Mouse (Mus musculus): ENCODE measurements around the gene Nhlh1. TPM values are rescaled to one million over a fixed set of nuclear protein-coding genes. Genes with fewer than 3 reads are reported as not detected.

Nhlh1 gene
- not detected in 2 replicates for total RNA-seq (2021)
- long read RNA-seq, experiment 1: 0 reads
- long read RNA-seq, experiment 2: 0 reads

DNA sequence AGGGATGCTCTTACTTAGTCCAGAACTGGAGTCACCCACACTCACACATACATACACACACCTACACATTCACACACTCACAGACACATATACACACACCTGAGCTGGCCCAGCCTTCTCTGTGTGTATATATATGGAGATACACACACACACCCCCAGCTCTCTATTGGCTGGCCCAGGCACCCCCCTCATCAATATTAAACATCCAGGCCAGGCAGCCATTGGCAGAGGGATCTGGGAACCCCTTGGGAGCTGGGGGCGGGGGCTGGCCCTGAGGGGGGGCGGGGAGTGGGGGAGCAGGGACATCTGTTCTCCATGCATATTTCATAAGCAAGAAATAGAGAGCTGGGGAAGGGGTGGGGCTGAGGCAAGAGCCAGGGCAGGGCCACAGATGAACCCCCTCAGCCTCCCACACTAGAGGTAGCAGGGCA is at the start of gene Nhlh1:
Gene Nhlh1 (minus strand): TSS at position 83 of the 431 bp plus-strand sequence.
- DNase-seq: no peak

DNA sequence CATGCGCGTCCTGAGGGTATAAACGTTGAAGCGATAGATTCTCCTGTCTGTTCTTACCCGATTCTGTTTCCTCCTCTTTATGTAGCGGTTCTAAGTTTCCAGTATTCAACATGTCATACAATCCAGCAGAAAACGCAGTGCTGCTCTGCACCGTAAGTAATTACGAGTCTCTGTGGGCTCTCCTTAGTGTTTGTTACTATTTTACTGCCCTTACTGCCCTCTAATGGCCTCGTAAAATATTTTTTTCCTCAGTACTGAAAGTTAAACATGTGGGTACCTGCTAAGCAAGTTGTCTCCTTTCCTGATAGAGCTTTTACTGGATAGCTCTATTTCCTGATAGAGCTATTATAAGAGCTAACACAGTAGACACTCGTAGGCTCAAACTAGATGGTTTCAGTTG is 47.7 kb upstream of the Nhlh1 start:
- DNase-seq: no peak

DNA sequence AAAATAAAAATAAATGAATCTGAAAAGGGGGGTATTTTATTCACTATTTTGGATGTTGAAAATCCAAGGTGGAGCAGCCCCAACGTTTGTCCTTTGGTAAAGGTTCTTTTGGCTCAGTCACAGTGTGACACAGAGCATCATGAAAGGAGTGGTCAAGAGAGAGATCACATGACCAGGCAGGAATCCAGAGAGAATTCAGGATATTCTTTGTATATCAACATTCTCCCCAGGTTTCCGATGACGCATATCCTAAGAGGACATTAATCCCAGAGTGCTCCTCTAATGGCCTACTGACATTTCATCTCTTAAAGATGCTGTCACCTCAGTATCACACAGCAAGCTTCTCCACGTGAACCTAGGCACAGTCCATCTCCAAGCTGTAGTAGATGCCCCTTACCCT is 46.2 kb upstream of the Nhlh1 start:
- no peak for DNase-seq

DNA sequence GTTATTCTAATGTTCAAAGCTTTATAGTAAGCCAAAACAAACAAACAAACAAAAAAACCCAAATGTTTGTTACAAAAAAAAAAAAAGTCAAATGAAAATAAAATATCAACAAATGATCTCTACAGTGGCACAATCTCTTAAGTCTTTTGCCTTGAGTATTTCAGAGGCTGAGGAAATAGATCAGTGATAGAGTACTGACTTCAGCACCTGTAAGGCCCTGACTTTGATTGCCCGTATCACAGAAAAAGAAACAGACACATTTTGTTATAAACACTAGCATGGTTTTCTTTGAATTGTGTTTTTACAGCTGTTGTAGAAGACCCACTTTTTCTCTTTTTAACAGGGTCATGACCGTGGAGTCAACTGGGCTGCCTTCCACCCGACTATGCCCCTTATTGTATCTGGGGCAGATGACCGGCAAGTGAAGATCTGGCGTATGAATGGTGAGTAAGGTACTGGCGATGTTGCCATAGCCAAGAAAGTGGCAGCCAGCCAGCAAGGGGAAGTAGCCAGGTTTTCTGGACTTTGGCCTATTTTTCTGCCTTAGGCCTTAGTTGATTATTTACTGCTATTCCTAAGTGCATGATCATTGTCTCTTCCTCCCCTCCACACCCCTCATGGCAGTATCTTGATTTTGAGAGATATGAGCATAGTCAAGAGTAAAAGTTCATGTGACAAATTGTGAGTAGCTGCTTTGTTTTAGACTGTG is 42.1 kb upstream of the Nhlh1 start:
- peak; percentile 61 for DNase-seq

DNA sequence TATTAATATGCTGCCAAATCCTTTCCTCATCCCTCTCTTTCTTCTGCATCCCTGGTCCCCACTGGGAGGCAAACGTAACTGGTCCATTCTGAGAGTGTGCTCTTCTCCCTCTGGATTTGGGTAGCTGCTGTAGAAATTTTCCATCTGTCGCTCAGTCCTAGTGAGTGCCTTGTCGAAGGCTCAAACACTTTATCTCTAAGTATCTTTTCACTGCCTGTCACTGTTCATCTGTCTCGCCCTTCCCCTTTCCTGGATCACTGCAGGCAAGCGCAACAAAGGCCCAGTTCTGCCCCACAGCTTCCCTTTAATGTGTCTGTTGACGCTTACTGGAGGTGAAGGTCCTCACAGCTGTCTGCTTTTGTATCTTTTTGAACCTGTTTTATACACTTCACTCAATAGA is 37.8 kb upstream of the Nhlh1 start:
- DNase-seq: no peak

DNA sequence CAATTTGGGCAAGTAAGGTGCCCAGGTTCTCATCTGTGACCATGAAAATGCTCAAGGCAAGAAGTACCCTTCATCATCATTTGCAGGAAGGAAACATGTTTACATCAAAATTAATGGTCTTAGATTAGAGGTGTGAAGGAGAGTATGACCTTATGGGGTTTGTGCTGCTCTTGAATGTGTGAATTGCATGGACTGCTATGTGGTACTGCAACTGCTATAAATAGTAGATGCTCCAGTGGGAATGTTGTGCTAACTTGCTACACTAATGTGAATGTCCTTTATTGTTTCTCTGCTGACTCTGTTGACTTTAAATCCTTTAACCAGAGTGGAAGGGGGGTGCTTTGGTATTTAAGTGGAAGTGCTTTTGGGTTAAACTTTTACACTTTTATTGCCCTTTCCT is 36.9 kb upstream of the Nhlh1 start:
- DNase-seq: no peak

DNA sequence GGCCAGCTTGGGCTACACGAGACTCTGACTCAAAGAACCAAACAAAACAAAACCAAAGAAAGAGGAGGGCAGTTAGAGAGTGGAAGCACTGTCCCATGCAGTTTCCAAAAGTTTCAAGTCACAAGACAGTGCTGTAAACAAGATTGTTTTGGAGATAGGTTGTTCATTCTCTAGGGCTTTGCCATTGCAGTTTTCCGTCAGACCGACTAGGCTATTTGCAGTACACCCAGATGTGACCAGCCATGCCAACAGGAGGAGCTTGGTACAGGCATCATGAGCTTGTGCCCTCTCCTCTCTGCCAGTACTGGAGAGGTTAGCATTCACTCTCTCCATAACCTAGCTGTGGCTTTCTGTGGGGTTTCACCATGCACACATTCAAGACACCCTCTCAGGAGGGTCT is 36.1 kb upstream of the Nhlh1 start:
- no peak for DNase-seq

DNA sequence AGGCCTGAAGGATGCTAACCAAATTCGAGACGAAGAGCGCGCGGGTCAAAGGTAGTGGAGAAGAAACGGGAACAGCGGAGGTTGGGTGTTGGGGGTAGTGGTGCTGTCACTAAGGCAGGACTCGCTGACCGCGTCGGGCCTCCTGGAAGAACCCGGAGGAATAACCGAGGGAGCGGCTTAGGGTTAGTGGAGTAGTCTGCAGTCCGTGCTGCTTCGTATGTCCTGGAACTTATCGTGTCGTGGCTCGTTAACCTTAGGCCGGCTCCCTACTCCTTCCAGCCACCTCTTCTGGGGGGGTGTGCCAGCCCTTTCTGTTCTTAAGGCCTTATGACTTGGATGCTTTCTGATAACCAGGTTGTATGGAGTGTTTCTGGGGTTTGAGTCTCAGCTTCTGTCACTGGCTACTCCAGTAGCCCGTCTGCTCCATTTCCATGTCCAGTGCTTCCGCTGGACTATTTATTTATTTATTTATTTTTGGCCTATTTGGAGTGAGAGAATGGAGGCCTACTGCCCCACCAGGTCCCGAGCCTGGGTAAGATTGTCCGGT is 25.6 kb upstream of the Nhlh1 start:
- no peak for DNase-seq

DNA sequence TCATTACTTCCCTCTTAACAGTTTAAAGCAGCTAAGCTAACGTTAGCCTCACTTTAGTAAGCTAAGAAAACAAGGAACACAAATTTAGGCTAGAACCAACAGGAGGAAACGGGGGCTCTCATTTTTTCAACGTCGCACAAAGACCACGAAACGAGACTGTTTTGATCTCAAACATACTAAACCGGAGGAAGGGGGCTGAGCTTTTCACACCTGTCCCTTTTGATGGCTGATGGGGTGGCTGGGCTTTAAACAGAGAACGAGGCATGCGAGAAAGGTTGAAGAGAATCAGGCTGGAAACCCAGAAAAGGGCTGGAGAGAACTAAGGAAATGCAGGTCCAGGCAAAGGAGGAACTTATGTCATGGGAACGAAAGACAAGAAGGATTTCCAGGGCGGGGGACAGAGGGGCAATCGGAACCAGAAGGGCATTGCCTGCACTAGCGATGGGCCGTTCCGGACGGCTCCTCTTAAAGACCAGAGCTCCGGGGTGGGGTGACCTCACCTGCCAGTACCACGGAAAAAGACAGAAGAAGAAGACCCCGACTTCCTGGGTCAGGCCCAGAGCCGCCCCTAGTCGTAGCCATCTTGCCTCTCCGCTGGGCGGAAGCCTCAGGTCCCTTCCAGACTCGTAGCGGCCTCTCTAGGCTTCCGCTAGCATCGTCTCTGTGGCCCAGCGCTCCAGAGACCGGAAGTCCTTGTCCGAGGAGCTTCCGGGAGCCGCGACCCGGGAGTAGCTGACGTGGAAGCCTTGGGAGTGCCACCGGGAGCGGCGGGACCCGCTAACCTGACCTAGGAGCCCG is 24.9 kb upstream of the Nhlh1 start, which contains the start of the genes Copa and Ncstn:
Gene Copa (plus strand): TSS at position 429 of the 798 bp plus-strand sequence.
Gene Ncstn (minus strand): TSS at position 695 of the 798 bp plus-strand sequence.
- peak; percentile 95 for DNase-seq

DNA sequence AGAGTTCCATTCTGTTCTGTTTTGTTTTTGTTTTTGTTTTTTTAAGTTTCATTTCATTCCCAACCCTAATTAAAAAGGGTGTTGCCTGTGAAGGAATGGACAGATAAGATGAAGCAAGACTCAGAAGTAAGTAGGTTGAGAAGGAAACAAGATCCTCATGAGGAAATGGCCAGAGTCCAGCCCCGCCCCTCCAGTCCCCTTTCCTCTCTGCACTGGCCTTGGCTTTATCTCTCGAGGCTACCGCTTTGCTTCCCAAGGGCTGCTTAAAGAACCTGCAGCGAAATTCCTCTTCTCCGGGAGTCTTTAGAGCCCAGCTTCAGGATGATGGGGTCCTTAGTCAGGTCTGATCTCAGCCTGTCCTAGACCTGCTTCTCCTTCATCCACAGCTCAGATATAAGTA is 20.6 kb upstream of the Nhlh1 start:
- peak; percentile 72 for DNase-seq

DNA sequence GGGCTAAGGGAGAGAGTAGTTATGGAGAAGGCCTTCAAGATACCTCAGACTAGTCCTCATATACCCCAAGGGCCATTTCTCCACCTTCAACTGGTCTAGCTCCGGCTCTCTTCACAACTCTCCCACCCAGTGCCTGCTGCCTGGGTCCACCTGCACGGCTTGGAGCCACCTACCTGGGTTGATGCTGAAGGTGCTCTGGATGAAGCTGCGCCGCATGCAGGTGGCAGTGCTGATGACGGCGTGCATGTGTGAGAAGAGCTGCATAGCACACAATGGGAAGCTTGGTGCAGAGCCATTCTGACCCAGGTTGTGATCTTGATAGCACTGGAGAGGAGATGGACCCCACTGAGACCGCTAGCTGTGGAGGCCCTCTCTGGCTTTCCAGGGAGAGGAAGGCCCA is 15.2 kb upstream of the Nhlh1 start:
- no peak for DNase-seq

DNA sequence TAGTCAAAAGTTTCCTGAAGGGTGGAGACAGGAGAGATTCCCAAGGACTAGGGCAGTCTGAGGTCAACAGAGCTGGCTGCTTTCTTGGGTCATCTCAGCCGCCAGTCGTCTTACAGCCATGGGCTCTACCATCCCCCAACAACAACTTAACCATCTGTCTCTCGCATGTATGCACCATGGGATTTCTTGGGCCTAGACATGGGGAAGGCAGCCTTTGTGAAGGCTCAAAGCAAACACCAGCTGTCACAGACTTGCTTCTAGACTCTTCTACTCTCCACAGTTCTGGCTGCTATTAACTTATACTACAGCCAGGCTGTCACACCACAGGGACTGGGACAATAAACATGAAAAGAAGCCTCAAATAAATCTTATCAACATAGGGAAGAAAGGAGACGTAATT is 14.2 kb upstream of the Nhlh1 start:
- DNase-seq: no peak

DNA sequence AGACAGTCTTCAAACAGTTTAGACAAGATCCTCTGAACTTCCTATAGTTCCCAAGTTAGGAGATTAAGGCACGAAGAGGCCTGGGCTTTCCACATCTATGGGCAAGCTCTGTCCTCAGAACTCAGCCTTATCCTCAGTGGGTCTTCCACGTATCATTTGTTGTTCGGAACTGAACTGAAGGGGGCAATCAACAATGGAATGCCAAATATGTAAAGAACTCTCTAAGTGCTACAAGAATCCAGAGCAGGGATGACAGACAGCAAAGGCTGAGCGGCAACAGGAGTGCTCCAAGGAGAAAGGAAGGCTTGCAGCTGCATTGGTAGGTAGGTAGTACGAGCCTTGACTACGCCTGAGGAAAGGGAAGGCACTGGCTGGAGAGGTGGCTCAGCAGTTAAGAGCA is 12.9 kb upstream of the Nhlh1 start:
- DNase-seq: no peak

DNA sequence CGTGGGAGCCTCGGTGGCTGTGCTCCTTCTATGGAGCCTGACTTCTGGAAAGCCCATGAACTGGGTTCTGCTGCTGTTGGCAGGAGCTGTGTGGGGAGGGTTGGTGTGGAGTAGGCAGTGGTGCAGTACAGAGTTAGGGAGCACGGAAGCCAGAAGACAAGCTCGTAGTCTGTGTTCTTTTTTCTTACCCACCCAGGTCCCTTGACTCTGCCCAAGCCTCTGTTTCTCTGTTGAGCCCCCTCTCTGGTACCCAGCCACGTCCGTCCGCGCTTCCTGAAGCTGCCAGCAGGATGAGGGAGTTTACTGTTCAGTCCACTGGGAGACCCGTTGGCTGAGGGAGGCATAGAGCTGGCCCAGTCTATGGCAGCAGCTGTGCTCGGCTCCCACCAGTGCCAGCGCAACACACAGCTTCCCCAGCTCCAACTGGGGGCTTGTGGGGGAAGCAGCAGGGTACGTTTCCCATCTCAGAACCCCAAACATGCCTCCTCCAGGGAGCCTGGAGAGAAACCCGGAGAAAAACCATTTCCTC is 7.3 kb upstream of the Nhlh1 start:
- no peak for DNase-seq

DNA sequence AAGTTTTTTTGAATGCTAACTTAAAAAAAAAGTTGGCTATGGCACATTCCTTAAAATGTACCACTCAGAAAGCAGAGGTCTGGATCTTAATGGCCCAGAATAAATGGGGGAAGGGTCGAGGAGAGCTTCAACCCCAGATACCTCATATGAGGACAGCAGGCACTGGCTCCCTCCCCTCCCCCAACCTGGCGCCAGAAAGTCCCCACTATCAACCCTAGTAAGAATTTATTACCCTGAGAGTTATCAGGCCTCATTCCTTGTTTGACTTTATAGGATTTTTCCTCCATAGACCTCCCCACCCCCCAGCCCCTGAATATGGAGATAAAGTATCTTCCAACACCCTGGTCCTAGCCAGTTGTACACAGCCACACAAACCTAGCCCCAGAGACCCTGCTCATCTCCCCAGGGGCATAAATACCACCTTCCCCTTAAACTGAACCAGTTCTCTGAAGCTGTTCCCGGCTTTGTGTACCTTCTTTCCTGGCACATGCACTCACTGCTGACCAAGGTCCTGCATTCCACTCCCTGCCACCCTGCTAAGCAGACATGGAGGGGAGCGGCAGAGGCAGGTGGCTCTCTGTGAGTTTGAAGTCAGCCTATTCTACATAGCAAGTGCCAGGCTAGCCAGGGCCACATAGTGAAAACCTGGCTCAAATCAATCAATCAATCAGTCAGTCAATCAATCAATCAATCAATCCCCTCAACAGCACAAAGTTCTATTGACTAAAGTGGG is 6.1 kb upstream of the Nhlh1 start:
- no peak for DNase-seq

DNA sequence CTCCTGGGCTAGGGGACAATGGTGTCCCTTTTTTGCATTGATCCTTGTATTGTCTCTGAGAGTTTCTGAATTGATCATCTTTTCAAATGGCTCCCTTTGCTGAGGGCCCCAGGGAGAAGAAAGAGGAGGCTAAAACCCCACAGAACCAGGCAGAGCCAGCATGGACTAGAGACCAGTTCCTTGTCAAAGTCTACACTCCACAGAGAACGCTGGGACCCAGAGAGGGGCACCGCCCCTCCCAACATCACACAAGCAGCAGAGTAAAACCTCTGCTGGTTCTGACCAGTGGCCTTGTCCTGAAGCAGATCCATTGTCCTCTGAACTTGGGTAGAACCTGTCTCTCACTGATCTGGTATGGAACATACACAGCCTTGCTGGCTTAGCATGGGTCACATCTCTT is 4.7 kb upstream of the Nhlh1 start:
- no peak for DNase-seq

DNA sequence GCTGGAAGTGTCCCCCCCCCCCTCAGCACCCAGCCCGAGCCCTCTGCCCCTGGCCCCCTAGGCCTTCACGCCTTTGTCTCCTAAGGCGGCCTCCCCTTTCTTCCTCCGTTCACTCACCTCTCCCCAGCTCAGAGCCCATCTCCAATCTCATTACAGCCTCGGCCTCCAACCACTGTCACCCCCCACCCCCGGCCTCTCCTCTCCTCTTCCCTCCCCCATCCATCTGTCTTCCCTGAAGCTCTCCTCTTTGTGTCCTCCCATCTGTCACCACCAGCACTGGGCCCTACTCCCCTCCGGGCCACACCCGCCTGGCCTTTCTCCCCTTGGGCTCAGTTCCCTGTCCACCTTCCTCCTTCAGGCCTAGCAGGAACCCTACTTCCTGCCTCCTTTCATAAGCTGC is 3.8 kb upstream of the Nhlh1 start:
- no peak for DNase-seq

DNA sequence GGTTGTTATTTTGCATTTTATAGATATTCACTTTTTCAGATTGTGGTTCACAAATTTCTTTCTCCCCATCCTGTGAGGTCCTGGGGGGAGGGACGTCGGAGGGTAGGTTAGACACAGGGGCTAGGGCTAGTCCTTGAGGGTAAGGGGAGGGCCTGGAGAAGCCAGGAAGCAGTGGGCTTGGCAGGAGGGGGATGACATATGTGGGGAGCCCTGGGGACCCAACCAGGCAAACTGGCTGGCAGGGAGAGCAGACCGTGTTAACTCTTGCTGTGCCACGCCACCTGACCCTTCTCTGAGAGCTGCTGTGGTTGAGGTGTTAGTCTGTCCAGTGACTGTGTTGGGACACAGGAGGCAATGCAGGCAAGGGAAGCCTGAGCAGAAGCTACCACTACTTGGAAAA is 3.3 kb upstream of the Nhlh1 start:
- no peak for DNase-seq

DNA sequence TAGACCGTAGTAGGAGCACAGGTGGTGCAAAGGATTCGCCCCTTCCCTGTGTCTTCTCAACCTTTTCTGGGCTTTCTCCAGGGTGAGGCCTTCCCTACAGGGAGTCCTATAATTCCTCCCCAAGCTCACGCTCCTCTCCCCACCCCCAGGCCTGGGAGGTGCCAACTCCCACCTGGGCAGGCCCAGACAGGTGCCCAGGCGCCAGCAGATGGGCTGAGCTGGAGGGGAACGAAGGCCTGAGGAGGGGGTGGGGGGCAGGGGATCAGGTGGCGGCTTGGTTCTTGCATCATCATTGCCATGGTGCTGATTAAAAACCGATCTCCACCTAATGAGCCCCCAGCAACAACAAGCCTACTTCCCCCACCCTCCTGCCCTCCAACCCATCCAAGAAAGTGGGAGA is 1.5 kb upstream of the Nhlh1 start:
- DNase-seq: no peak

DNA sequence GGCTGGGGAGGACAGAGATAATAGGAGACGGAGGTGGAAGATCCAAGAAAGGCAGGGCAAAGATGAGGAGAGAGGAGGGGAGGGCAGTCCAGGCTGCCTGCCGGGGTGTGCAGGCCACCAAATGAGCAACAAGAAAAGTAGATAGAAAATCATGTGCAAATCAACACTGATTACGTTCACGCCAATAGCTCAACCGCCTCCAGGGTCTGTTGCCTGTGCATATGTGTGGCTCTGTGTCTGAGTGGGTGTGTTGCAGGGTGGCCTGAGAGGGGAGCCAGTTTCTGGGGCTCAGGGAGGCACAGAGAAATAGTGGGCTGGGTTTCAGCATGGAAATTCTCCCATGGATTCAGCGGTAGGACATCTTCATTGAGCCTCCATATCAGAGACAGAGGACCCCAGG is 948 bp upstream of the Nhlh1 start:
- no peak for DNase-seq

DNA sequence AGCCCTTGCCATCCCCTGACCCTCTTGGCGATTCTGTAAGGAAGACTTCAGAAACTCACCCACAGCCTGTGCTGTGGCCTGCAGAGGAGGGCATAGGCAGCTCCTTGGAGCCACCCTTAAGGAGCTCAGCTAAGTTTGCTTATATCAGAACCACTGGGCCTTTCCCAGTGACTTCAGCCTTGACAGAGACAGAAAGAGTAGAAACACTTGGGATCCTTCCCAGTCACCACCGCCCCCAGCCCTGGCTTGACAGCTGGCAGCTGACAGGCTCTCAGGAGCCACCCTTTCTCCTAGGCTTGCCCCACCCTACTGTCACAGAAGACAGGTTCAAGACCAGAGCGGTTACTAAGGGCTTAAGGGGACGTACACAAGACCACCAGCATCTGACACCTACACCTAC is 1.1 kb downstream of the Nhlh1 start:
- DNase-seq: no peak
